Mouse (Mus musculus) cortical plate, adult 2 months (tissue): ENCODE data around the gene Plekhh1.

ENCODE experiments used
- CTCF ChIP-seq: fragments of 200-500 bp; IDR thresholded peaks from 2 replicates; pipeline ENCODE4 v1.5.1; 2011; ENCODE audit warnings: mild to moderate bottlenecking, control low read depth, low read length; ENCODE audit not compliant: insufficient read depth; ENCODE audit errors: extremely low read depth
- POLR2A ChIP-seq: fragments of 200-500 bp; IDR thresholded peaks from 2 replicates; pipeline ENCODE4 v1.6.1; 2011; ENCODE audit warnings: mild to moderate bottlenecking, low read length, control low read depth; ENCODE audit not compliant: insufficient read depth; ENCODE audit errors: extremely low read depth

DNA sequence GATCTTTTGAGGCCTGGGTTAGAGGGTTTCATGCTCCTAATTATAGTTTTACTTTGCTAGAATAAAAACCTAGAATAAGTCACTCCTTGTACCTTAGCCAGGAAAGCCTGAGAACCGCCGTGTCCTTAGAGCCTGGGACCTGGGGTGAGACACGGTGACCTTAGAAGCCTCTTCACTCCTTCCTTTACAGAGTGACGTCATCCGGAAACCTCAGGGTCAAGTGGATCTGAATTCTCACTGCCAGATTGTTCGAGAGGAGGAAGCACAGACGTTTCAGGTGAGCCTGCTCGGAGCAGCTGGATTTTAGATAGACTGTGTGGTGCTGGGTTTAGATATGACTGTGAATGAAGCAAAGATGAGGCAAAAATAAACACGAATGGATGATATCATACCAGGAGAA lies 37.5 kb downstream of the Plekhh1 start:
- TF ChIP-seq POLR2A (no peak), CTCF (no peak)
